Mouse (Mus musculus) embryonic facial prominence, embryonic 15.5 days (tissue): ENCODE measurements around the gene Traf5. TPM values are rescaled to one million over a fixed set of nuclear protein-coding genes. Genes with fewer than 3 reads are reported as not detected.
A peak's percentile ranks its signal among the peaks of the same experiment; 100 is the strongest.

Experiments used
- ATAC-seq: fragments of 200-750 bp; cut with Nextera tagmentation; 2 replicates; pipeline ENCODE4 v1.8.0; 2017; ENCODE audit warnings: low read depth, moderate TSS enrichment; ENCODE audit not compliant: insufficient number of reproducible peaks, low FRiP score, low TSS enrichment
- H3K27ac ChIP-seq: fragments of 300-500 bp; sonication (generic); replicated peaks from 2 replicates; pipeline ENCODE4 v1.5.1; 2015; ENCODE audit warnings: mild to moderate bottlenecking, inconsistent platforms
- H3K27me3 ChIP-seq: fragments of 300-500 bp; sonication (generic); 2 replicates; pipeline ENCODE4 v1.6.1; 2015; ENCODE audit warnings: inconsistent platforms
- H3K36me3 ChIP-seq: fragments of 300-500 bp; sonication (generic); 2 replicates; pipeline ENCODE4 v1.6.1; 2015; ENCODE audit warnings: mild to moderate bottlenecking, inconsistent platforms
- H3K4me1 ChIP-seq: fragments of 300-500 bp; sonication (generic); 2 replicates; pipeline ENCODE4 v1.6.1; 2015; ENCODE audit warnings: inconsistent platforms
- H3K4me2 ChIP-seq: fragments of 300-500 bp; sonication (generic); replicated peaks from 2 replicates; pipeline ENCODE4 v1.6.1; 2015; ENCODE audit warnings: mild to moderate bottlenecking, inconsistent platforms
- H3K4me3 ChIP-seq: fragments of 300-500 bp; sonication (generic); replicated peaks from 2 replicates; pipeline ENCODE4 v1.5.1; 2015; ENCODE audit warnings: mild to moderate bottlenecking, inconsistent platforms
- H3K9ac ChIP-seq: fragments of 300-500 bp; sonication (generic); 2 replicates; pipeline ENCODE4 v1.6.1; 2015; ENCODE audit warnings: inconsistent platforms
- H3K9me3 ChIP-seq: fragments of 300-500 bp; sonication (generic); replicated peaks from 2 replicates; pipeline ENCODE4 v1.6.1; 2016; ENCODE audit warnings: inconsistent platforms
- WGBS: fragments of 180-500 bp; shearing (Covaris S2); methylation state at CpG from one replicate; pipeline ENCODE4 v1.1.7; 2015; 5-methylcytosine and 5-hydroxymethylcytosine counted together
- polyA plus RNA-seq: library from polyadenylated mRNA; unstranded; fragments of >200 nt; fragmentation: Nextera tagmentation; extraction: Ambion mirVana; gene quantifications from 2 replicates; pipeline ENCODE4 v1.2.1, GENCODE M21; 2015

Traf5 gene
- polyA plus RNA-seq, 1 experiment from 2014 or later: 26.9 TPM

DNA sequence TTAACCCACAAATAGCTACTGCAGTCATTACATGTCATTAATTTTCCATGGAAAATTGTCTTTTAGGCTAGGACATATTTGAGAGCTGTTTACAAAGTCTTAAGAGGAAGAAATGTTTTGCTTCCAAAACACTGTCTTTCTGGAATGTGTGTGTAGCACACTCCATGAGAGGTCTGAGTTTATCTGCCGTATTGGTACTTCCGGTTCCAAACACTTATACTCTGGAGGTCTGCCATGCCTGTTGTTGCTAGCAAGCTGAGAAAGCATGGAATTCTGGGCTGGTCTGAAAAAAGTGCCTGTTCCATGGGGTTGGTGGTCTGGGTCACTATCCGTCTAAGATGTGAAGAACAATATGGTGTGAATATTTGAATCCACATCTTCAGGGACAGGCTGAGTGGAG lies 103.7 kb downstream of the Traf5 start:
- no peak for ATAC-seq
- Histone ChIP-seq H3K9ac (no peak overlapping the region), H3K27ac (no peak overlapping the region), H3K4me3 (no peak overlapping the region), H3K9me3 (no peaks in the 10 kb centered on the region), H3K4me1 (0 out of 2 replicates have a peak, but pooled peaks cover 9% of the 10 kb centered on the region), H3K4me2 (no peak overlapping the region), H3K36me3 (no peaks in the 10 kb centered on the region), H3K27me3 (no peaks in the 10 kb centered on the region)
- WGBS: 73% methylated on average over 3 of the region's 3 CpGs

- Histone ChIP-seq H3K27me3 (no peaks in the 10 kb centered on the region), H3K27ac (no peak overlapping the region), H3K4me2 (no peak overlapping the region), H3K36me3 (no peaks in the 10 kb centered on the region), H3K4me3 (no peak overlapping the region), H3K9ac (no peak overlapping the region), H3K9me3 (no peaks in the 10 kb centered on the region), H3K4me1 (0 out of 2 replicates have a peak, but pooled peaks cover 9% of the 10 kb centered on the region)
- ATAC-seq: no peak
- 47% methylated on average over 5 of the region's 5 CpGs for WGBS
These were observed 104.9 kb downstream of the Traf5 start for GRCm38 (mm10) chr1:191987481-191987769.

DNA sequence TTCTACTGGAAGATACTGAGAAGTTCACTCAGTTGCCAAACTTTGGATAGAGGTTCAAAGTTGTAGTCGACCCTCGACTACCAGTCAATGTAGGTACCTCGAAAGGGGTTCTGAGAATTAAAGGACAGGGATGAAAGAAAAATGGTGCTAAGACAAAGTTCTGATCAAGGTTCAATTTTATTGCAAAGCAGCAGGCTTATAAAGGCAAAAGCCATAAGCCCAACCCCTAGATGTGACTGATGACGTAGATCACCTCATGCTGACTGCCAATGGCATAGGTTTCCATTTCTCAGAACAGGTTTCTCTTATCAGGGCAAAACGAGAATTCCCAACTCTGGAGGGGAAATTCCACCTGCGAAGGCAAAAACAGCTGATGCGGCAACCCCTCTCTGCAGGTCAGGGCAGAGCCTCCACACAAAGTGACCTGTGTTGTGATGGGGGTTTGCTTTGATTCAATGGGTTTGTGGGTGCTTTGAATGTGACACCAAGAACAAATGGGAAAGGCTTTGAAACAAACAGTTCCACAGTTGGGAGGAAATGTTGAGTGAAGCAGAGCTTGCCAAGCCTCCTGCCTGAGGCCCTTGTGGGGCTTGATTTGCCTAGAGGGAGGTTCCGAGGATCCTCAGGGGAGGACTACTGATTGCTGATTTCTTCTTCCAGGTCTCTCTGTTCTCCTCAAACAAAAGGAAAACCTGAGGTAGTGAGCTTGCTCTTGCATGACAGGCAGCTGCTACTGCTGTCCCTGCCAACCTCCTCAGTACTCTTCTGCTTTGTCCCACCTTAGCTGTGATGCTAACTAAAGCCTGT lies 105.5 kb downstream of the Traf5 start:
- Histone ChIP-seq H3K4me3 (no peak overlapping the region), H3K4me1 (peaks cover 9% of the 10 kb centered on the region; the same call in 1 of the 2 replicates), H3K27ac (no peak overlapping the region), H3K4me2 (no peak overlapping the region), H3K9ac (no peak overlapping the region), H3K36me3 (no peaks in the 10 kb centered on the region), H3K27me3 (no peaks in the 10 kb centered on the region), H3K9me3 (no peaks in the 10 kb centered on the region)
- ATAC-seq: no peak
- 68% methylated on average over 8 of the region's 8 CpGs for WGBS

GRCm38 (mm10) chr1:191981426-191982102 lies 110.8 kb downstream of the Traf5 start:
- no peaks in the 10 kb centered on the region for H3K9me3 ChIP-seq
- 13% methylated on average over 6 of the region's 6 CpGs for WGBS
- no peak overlapping the region for H3K9ac ChIP-seq
- no peaks in the 10 kb centered on the region for H3K27me3 ChIP-seq
- H3K4me1 ChIP-seq: peaks cover 30% of the 10 kb centered on the region
- no peak overlapping the region for H3K4me2 ChIP-seq
- ATAC-seq: peak; percentile 83
- H3K4me3 ChIP-seq: no peak overlapping the region
- H3K36me3 ChIP-seq: no peaks in the 10 kb centered on the region
- peak overlapping the region; percentile 58 for H3K27ac ChIP-seq

- no peak within 1 kb of the TSS for H3K4me3 ChIP-seq
- peaks cover 39% of the 10 kb centered on the region for H3K4me1 ChIP-seq
- H3K9ac ChIP-seq: no peak within 1 kb of the TSS
- H3K27me3 ChIP-seq: no peaks in the 10 kb centered on the region
- WGBS: 43% methylated on average over 5 of the region's 5 CpGs
- 0 out of 2 replicates have a peak within 1 kb of the TSS, but pooled peaks have one; percentile 17 for H3K27ac ChIP-seq
- H3K4me2 ChIP-seq: no peak within 1 kb of the TSS
- H3K9me3 ChIP-seq: no peaks in the 10 kb centered on the region
- no peaks in the 10 kb centered on the region for H3K36me3 ChIP-seq
- peak; percentile 44; the same call in 1 of the 2 replicates for ATAC-seq
These were observed 115.2 kb downstream of the Traf5 start, which contains the start of gene Rd3 for GRCm38 (mm10) chr1:191977187-191977586. Gene Rd3 (plus strand): TSS chr1:191977370.

- peak overlapping the region; percentile 55 for H3K27ac ChIP-seq
- H3K9me3 ChIP-seq: no peaks in the 10 kb centered on the region
- H3K4me3 ChIP-seq: no peak overlapping the region
- no peaks in the 10 kb centered on the region for H3K27me3 ChIP-seq
- no peak overlapping the region for H3K9ac ChIP-seq
- H3K4me1 ChIP-seq: peaks cover 22% of the 10 kb centered on the region
- H3K4me2 ChIP-seq: no peak overlapping the region
- H3K36me3 ChIP-seq: no peaks in the 10 kb centered on the region
- no peak for ATAC-seq
- 41% methylated on average over 13 of the region's 13 CpGs for WGBS
These were observed 117.6 kb downstream of the Traf5 start for GRCm38 (mm10) chr1:191974509-191975405.

GRCm38 (mm10) chr1:191969939-191970338 lies 122.4 kb downstream of the Traf5 start:
- Histone ChIP-seq H3K4me2 (no peak overlapping the region), H3K27me3 (no peaks in the 10 kb centered on the region), H3K4me1 (peaks cover 11% of the 10 kb centered on the region), H3K9ac (no peak overlapping the region), H3K27ac (no peak overlapping the region), H3K36me3 (no peaks in the 10 kb centered on the region), H3K4me3 (no peak overlapping the region), H3K9me3 (no peaks in the 10 kb centered on the region)
- WGBS: 47% methylated on average over 5 of the region's 5 CpGs
- ATAC-seq: no peak

DNA sequence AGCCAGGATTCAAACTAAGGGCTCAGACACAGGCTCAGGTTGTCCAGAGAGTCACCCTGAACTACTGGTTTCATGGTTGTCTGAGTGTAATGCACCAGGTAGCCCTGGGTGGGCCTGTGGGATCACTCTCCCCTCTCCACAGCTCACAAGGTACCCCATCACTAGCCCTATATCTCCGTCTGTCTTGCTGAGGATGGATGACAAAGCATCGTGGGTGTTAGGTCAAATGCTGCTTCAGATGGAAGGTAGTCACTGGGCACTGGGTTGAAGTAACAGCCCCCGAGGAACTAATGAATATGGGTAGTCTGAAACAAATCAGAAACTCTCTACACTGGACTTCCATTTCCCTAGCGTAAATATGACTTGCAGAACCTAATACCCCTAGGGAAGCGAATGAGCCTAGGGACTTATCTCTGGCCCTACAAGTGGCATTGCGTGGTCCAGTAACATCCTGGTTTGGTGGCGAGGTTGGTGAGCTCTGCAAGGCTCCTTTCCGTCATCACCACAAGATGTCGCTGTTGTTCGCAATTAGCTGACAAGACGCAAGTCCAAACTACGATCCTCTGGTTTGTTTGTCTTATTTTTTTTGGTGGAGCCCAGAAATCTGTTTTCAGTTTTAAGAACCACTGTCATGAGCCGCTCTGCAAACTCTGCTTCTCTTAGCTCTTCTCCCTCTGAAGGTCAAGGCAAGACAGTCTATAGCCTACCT lies 127.4 kb downstream of the Traf5 start:
- Histone ChIP-seq H3K4me2 (no peak overlapping the region), H3K36me3 (no peaks in the 10 kb centered on the region), H3K27me3 (no peaks in the 10 kb centered on the region), H3K4me3 (no peak overlapping the region), H3K27ac (no peak overlapping the region), H3K9ac (no peak overlapping the region), H3K9me3 (no peaks in the 10 kb centered on the region), H3K4me1 (0 out of 2 replicates have a peak, but pooled peaks cover 8% of the 10 kb centered on the region)
- WGBS: 15% methylated on average over 13 of the region's 13 CpGs
- ATAC-seq: peak; percentile 37; the same call in 1 of the 2 replicates

- Histone ChIP-seq H3K4me2 (no peak overlapping the region), H3K9me3 (no peaks in the 10 kb centered on the region), H3K36me3 (no peaks in the 10 kb centered on the region), H3K4me1 (0 out of 2 replicates have a peak, but pooled peaks cover 8% of the 10 kb centered on the region), H3K9ac (no peak overlapping the region), H3K27ac (no peak overlapping the region), H3K27me3 (no peaks in the 10 kb centered on the region), H3K4me3 (no peak overlapping the region)
- 21% methylated on average over 8 of the region's 8 CpGs for WGBS
- peak; percentile 68; the same call in 1 of the 2 replicates for ATAC-seq
These were observed 128.2 kb downstream of the Traf5 start for GRCm38 (mm10) chr1:191963948-191964772.

- 67% methylated on average over 3 of the region's 3 CpGs for WGBS
- no peak overlapping the region for H3K27ac ChIP-seq
- no peak overlapping the region for H3K4me3 ChIP-seq
- H3K36me3 ChIP-seq: no peaks in the 10 kb centered on the region
- H3K9me3 ChIP-seq: no peaks in the 10 kb centered on the region
- H3K27me3 ChIP-seq: no peaks in the 10 kb centered on the region
- H3K4me1 ChIP-seq: 0 out of 2 replicates have a peak, but pooled peaks cover 8% of the 10 kb centered on the region
- no peak overlapping the region for H3K4me2 ChIP-seq
- H3K9ac ChIP-seq: no peak overlapping the region
- ATAC-seq: no peak
These were observed 128.9 kb downstream of the Traf5 start for GRCm38 (mm10) chr1:191963413-191963812.
